Mouse (Mus musculus): Measurements from ENCODE around the gene Pcmt1. TPM values are rescaled to one million over a fixed set of nuclear protein-coding genes. Genes with fewer than 3 reads are reported as not detected.
A peak's percentile ranks its signal among the peaks of the same experiment; 100 is the strongest.
"Not testable (repeated sequence)": the region's sequence is repeated elsewhere in the genome, so short reads cannot be mapped to it uniquely, and the experiment has no call there.

Pcmt1 gene
- polyA plus RNA-seq, 1 experiment, result 95.3 TPM

DNA sequence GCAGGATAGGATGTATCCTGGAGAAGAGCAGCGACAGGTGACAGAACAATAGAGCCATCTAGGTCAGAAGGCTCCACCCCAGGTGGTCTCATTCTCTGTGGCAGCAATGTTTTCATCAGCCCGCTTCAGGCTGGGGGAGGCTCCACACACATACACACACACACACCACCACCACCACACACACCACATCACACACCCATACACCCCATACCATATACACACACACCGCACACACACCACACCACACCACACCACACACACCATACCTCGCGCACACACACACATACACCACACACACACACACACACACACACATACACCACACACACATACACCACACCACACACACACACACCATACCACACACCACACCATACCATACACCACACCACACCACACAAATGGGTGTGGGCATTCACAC, 61.1 kb downstream of the Pcmt1 start:
- Histone ChIP-seq H3K27ac (ENCODE audit: insufficient read depth, low read length) (no peak overlapping the region), H3K4me3 (ENCODE audit: insufficient read depth, low read length) (no peak overlapping the region), H3K4me1 (ENCODE audit: control insufficient read depth, insufficient read depth, low read length) (no peaks in the 10 kb centered on the region)
- TF ChIP-seq POLR2A (IDR thresholded peaks at IDR 0.05; ENCODE audit: low read depth, low read length) (no peak), CTCF (IDR thresholded peaks at IDR 0.05; ENCODE audit: borderline replicate concordance, insufficient read depth, low read length) (no peak)

DNA sequence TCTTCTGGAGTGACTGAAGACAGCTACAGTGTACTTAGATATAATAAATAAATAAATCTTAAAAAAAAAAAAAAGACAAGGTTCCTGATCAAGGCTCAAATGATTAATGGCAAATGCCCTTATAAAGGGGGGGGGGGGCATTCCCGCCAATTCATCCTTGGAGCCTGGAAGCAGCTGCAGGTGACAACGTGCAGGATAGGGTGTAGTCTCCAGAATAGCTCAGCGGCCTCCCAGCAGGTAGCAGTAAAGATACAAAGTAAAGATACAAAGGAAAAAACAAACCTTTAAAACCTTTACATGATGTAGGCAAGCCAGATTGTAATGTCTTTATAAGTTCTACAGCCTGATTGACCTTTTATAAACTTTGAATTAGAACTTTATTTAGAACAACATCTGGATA, 63.4 kb downstream of the Pcmt1 start:
- not testable (repeated sequence) for H3K27ac ChIP-seq (ENCODE audit: insufficient read depth, low read length); H3K4me1 ChIP-seq (ENCODE audit: control insufficient read depth, insufficient read depth, low read length); H3K4me3 ChIP-seq (ENCODE audit: insufficient read depth, low read length)

DNA sequence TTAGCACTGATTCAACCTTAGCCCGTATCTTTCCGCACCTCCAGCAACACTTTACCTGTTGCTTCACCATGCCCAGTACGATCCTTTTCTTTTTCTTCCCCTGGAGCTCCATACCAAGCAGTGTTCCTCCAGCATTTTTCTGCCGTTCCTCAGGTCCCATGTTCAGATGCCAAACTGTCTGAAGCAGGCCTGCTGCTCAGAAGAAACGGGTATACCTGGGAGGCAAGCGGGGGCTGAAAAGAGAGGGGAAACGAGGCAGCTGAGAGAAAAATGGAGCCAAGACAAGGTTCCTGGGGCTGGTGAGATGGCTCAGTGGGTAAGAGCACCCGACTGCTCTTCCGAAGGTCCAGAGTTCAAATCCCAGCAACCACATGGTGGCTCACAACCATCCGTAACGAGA, 63.8 kb downstream of the Pcmt1 start:
- H3K4me3 ChIP-seq (ENCODE audit: insufficient read depth, low read length); H3K27ac ChIP-seq (ENCODE audit: insufficient read depth, low read length); H3K4me1 ChIP-seq (ENCODE audit: control insufficient read depth, insufficient read depth, low read length): not testable (repeated sequence)

DNA sequence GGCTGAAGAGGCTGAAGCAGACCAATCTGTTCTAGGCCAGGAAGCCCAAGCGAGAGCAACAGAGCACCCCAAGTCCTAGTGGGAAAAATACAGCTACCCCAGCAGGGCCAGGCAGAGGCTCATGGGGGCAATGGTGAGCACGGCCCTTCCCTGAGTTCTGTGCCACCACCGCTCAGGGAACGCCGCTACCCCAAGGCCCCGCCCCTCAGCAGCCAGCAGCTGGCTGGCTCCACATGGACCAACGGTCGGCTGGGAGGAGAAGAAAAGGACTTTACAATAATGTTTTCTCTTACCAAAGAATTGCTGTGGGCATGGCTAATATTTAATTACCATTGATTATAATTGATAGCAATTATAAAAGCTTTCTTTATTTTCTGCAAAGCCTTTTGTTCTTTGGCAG, 66.1 kb downstream of the Pcmt1 start:
- TF ChIP-seq CTCF (IDR thresholded peaks at IDR 0.05; ENCODE audit: borderline replicate concordance, insufficient read depth, low read length), result no peak
- no peak for TF ChIP-seq POLR2A (IDR thresholded peaks at IDR 0.05; ENCODE audit: low read depth, low read length)
- Histone ChIP-seq H3K27ac (ENCODE audit: insufficient read depth, low read length) (no peak overlapping the region), H3K4me1 (ENCODE audit: control insufficient read depth, insufficient read depth, low read length) (no peaks in the 10 kb centered on the region), H3K4me3 (ENCODE audit: insufficient read depth, low read length) (no peak overlapping the region)

DNA sequence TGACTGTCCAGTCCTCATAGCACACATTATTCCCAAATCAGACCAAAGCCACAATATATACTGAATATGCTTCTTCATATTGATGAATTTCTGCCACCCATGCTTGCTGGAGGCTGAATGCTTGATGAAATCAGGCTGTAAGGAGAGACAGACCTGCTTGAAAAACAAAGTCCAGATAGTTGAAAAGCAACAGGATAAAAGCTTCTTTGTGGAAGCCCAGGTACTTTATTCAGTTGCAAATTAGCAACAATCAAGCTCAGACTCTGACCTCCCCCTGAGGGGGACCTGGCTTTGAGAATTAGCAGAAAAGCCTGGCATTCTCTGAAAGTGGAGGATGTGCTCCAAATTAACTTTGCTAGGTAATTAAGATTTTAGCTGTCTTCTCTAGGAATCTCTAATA, 68.7 kb downstream of the Pcmt1 start:
- not testable (repeated sequence) for H3K4me1 ChIP-seq (ENCODE audit: control insufficient read depth, insufficient read depth, low read length); H3K4me3 ChIP-seq (ENCODE audit: insufficient read depth, low read length); H3K27ac ChIP-seq (ENCODE audit: insufficient read depth, low read length)

DNA sequence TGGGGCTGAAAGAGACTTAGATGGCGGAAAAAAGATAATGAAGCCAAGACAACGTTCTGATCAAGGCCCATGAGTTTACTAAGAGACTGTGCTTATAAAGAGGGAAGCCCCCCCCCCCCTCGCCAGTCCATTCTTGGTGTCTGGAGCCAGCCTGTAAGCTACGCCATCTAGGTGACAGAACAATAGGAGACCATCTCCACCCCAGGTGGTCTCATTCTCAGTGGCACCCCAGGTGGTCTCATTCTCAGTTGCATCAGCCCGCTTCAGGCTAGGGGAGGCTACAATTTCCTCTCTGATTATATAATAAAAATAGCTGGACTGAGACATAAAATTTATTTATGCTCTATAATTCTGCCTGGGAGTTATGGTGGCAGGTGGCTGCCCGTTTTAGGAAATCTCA, 69.3 kb downstream of the Pcmt1 start:
- H3K4me3 ChIP-seq (ENCODE audit: insufficient read depth, low read length), result no peak overlapping the region
- no peak overlapping the region for H3K27ac ChIP-seq (ENCODE audit: insufficient read depth, low read length)
- H3K4me1 ChIP-seq (ENCODE audit: control insufficient read depth, insufficient read depth, low read length), result no peaks in the 10 kb centered on the region
- TF ChIP-seq POLR2A (IDR thresholded peaks at IDR 0.05; ENCODE audit: low read depth, low read length), result no peak
- TF ChIP-seq CTCF (IDR thresholded peaks at IDR 0.05; ENCODE audit: borderline replicate concordance, insufficient read depth, low read length), result no peak

DNA sequence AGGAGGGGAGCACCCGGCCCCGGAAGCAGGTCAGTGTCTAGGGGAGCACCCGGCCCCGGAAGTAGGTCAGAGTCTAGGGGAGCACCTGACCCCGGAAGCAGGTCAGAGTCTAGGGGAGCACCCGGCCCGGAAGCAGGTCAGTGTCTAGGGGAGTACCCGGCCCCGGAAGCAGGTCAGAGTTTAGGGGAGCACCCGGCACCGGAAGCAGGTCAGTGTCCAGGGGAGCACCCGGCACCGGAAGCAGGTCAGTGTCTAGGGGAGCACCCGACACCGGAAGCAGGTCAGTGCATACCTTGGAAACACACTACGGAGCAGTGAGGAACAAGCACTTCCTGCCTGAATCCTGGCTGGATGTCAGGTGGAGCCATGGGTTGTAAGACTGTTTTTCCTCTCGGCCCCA, 72.3 kb downstream of the Pcmt1 start:
- no peak for TF ChIP-seq CTCF (IDR thresholded peaks at IDR 0.05; ENCODE audit: borderline replicate concordance, insufficient read depth, low read length)
- no peak for TF ChIP-seq POLR2A (IDR thresholded peaks at IDR 0.05; ENCODE audit: low read depth, low read length)

DNA sequence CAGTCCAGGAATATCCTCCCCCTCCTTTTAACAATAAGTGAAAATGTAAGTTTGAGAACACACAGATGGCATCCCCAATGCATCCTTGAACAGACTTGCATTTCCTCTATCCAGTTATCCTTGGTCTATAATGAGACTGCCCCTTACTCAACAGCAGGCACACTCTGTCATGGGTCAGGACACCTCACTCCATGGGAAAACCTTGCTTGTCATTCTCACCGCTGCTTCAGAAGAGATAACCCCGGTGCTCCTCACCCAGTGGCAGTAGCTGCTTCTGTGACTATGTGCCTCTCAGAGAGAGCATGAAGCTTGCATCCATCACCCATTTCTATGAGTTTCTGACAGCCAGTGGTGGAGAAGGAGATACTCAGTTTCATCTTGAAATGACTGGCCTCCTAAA, 74.5 kb downstream of the Pcmt1 start:
- no peak overlapping the region for H3K27ac ChIP-seq (ENCODE audit: insufficient read depth, low read length)
- no peaks in the 10 kb centered on the region for H3K4me1 ChIP-seq (ENCODE audit: control insufficient read depth, insufficient read depth, low read length)
- no peak overlapping the region for H3K4me3 ChIP-seq (ENCODE audit: insufficient read depth, low read length)
- TF ChIP-seq POLR2A (IDR thresholded peaks at IDR 0.05; ENCODE audit: low read depth, low read length) (no peak), CTCF (IDR thresholded peaks at IDR 0.05; ENCODE audit: borderline replicate concordance, insufficient read depth, low read length) (no peak)

More for the DNA sequence above, 72.3 kb downstream of the Pcmt1 start:
- no peak overlapping the region for H3K4me3 ChIP-seq (ENCODE audit: insufficient read depth, low read length)
- no peak overlapping the region for H3K27ac ChIP-seq (ENCODE audit: insufficient read depth, low read length)
- no peaks in the 10 kb centered on the region for H3K4me1 ChIP-seq (ENCODE audit: control insufficient read depth, insufficient read depth, low read length)

DNA sequence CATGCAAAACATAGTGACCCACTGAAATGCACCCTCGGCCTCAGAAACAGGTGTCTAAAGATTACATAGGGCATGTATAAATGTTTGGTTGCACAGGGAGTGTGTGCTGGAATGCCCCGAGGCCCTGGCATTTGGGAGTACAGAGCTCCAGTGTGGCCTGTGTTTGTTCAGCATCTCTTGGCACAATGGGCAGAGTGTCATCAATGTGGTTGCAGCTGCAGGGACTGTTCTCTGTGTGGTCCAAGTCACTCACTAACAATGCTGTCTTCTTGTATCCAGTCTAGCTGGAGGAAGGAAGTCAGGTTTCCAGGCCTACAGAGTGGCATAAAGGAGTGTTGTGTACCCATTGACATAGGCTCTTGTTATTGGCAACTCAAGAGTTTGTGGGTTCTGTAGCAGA, 75.8 kb downstream of the Pcmt1 start:
- Histone ChIP-seq H3K27ac (ENCODE audit: insufficient read depth, low read length) (no peak overlapping the region), H3K4me1 (ENCODE audit: control insufficient read depth, insufficient read depth, low read length) (no peaks in the 10 kb centered on the region), H3K4me3 (ENCODE audit: insufficient read depth, low read length) (no peak overlapping the region)
- no peak for TF ChIP-seq CTCF (IDR thresholded peaks at IDR 0.05; ENCODE audit: borderline replicate concordance, insufficient read depth, low read length)
- TF ChIP-seq POLR2A (IDR thresholded peaks at IDR 0.05; ENCODE audit: low read depth, low read length), result no peak

DNA sequence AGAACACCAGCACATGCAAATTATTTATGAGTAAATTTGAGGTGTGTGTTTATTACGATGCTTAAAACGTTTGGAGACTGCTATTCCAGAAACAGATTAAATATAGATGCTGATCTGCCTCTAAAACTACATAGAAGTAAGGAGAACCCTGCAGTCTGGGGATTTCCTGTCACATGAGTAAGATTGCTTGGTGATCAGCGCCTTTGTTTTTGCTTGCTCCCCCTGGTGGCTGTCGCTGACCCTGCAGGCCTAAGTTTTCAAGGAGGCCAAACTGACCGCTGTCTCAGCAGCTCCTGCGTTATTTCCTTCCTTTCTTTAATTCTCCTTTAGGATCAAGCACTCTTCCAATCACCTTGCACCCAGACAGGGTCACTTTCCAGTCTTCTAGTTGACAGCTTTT, 80.3 kb downstream of the Pcmt1 start:
- Histone ChIP-seq H3K4me3 (ENCODE audit: insufficient read depth, low read length) (no peak overlapping the region), H3K27ac (ENCODE audit: insufficient read depth, low read length) (no peak overlapping the region), H3K4me1 (ENCODE audit: control insufficient read depth, insufficient read depth, low read length) (no peaks in the 10 kb centered on the region)
- TF ChIP-seq CTCF (IDR thresholded peaks at IDR 0.05; ENCODE audit: borderline replicate concordance, insufficient read depth, low read length), result peak; percentile 67
- TF ChIP-seq POLR2A (IDR thresholded peaks at IDR 0.05; ENCODE audit: low read depth, low read length), result no peak

DNA sequence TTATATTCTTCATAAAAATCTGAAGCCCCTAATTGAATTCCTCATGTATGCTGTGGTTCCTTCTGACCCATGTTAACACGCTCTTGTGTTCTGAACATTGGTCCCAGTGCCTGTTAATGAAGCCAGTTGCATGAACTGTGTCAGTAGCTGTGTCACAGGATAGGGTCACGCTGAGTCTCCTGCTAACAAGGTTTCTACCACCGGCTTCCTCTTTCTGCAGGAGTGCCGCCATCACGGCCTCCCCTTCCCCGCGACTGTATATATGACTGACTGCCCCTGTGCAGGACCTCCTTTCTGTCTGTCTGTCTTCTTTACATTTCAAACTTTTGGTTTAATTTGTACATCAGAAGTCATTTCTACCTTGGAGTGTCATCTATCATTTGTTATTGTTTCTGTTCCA, 82.8 kb downstream of the Pcmt1 start:
- H3K4me3 ChIP-seq (ENCODE audit: insufficient read depth, low read length), result no peak overlapping the region
- no peak overlapping the region for H3K27ac ChIP-seq (ENCODE audit: insufficient read depth, low read length)
- no peaks in the 10 kb centered on the region for H3K4me1 ChIP-seq (ENCODE audit: control insufficient read depth, insufficient read depth, low read length)
- TF ChIP-seq POLR2A (IDR thresholded peaks at IDR 0.05; ENCODE audit: low read depth, low read length) (no peak), CTCF (IDR thresholded peaks at IDR 0.05; ENCODE audit: borderline replicate concordance, insufficient read depth, low read length) (no peak)

All from embryonic fibroblast, embryonic 13.5 days (primary cell).